Mouse (Mus musculus): Measurements from ENCODE around the gene Gng4. TPM values are rescaled to one million over a fixed set of nuclear protein-coding genes. Genes with fewer than 3 reads are reported as not detected.

The Gng4 gene
- 85.9 and 91.0 TPM in 2 replicates for polyA plus RNA-seq (2015; fragmentation: Nextera tagmentation; extraction: Ambion mirVana)

GRCm38 (mm10) chr13:13783894-13784419 is at the start of gene Gng4:
Gene Gng4 (plus strand): TSS chr13:13784059.
- Histone ChIP-seq H3K27me3 (peaks cover 5% of the 10 kb centered on the region), H3K9ac (peak within 1 kb of the TSS; percentile 59), H3K27ac (replicated peaks) (peak within 1 kb of the TSS; percentile 79), H3K4me2 (peak within 1 kb of the TSS; percentile 88), H3K36me3 (no peaks in the 10 kb centered on the region), H3K9me3 (no peaks in the 10 kb centered on the region), H3K4me3 (peak within 1 kb of the TSS; percentile 72), H3K4me1 (replicated peaks) (peaks cover 29% of the 10 kb centered on the region)
- ATAC-seq (ENCODE audit: low FRiP score, low read depth): peak; percentile 84
- WGBS: under 1% methylated on average over 42 of the region's 43 CpGs

GRCm38 (mm10) chr13:13739232-13739631 is 44.6 kb upstream of the Gng4 start:
- H3K9ac ChIP-seq: no peak overlapping the region
- 94% methylated on average over 4 of the region's 4 CpGs for WGBS
- H3K36me3 ChIP-seq: peaks cover 23% of the 10 kb centered on the region
- no peaks in the 10 kb centered on the region for H3K27me3 ChIP-seq
- ATAC-seq (ENCODE audit: low FRiP score, low read depth): no peak
- no peaks in the 10 kb centered on the region for H3K4me1 ChIP-seq (replicated peaks)
- no peak overlapping the region for H3K4me3 ChIP-seq
- no peaks in the 10 kb centered on the region for H3K9me3 ChIP-seq
- no peak overlapping the region for H3K4me2 ChIP-seq
- H3K27ac ChIP-seq (replicated peaks): no peak overlapping the region

- Histone ChIP-seq H3K4me2 (no peak overlapping the region), H3K4me3 (no peak overlapping the region), H3K4me1 (replicated peaks) (no peaks in the 10 kb centered on the region), H3K27ac (replicated peaks) (no peak overlapping the region), H3K27me3 (no peaks in the 10 kb centered on the region), H3K36me3 (peaks cover 41% of the 10 kb centered on the region), H3K9me3 (no peaks in the 10 kb centered on the region), H3K9ac (no peak overlapping the region)
- 93% methylated on average over 3 of the region's 3 CpGs for WGBS
- ATAC-seq (ENCODE audit: low FRiP score, low read depth): no peak
Observed at GRCm38 (mm10) chr13:13745911-13746310, 37.9 kb upstream of the Gng4 start.

GRCm38 (mm10) chr13:13775778-13776494 is 7.9 kb upstream of the Gng4 start:
- Histone ChIP-seq H3K4me3 (no peak overlapping the region), H3K9ac (no peak overlapping the region), H3K27ac (replicated peaks) (no peak overlapping the region), H3K4me1 (replicated peaks) (0 out of 2 replicates have a peak, but pooled peaks cover 3% of the 10 kb centered on the region), H3K9me3 (no peaks in the 10 kb centered on the region), H3K27me3 (no peaks in the 10 kb centered on the region), H3K4me2 (no peak overlapping the region), H3K36me3 (peaks cover 6% of the 10 kb centered on the region)
- ATAC-seq (ENCODE audit: low FRiP score, low read depth): peak; percentile 78

- Histone ChIP-seq H3K4me3 (no peak overlapping the region), H3K9ac (no peak overlapping the region), H3K9me3 (no peaks in the 10 kb centered on the region), H3K36me3 (peaks cover 6% of the 10 kb centered on the region), H3K27ac (replicated peaks) (no peak overlapping the region), H3K27me3 (0 out of 2 replicates have a peak, but pooled peaks cover under 1% of the 10 kb centered on the region), H3K4me1 (replicated peaks) (0 out of 2 replicates have a peak, but pooled peaks cover 3% of the 10 kb centered on the region), H3K4me2 (no peak overlapping the region)
- WGBS: 84% methylated on average over 11 of the region's 11 CpGs
- no peak for ATAC-seq (ENCODE audit: low FRiP score, low read depth)
Observed at GRCm38 (mm10) chr13:13777052-13777451, 6.8 kb upstream of the Gng4 start.

- H3K27me3 ChIP-seq: peaks cover 2% of the 10 kb centered on the region; the same call in 1 of the 2 replicates
- H3K9me3 ChIP-seq: no peaks in the 10 kb centered on the region
- H3K4me3 ChIP-seq: no peak overlapping the region
- H3K9ac ChIP-seq: no peak overlapping the region
- no peak overlapping the region for H3K27ac ChIP-seq (replicated peaks)
- 83% methylated on average over 8 of the region's 8 CpGs for WGBS
- H3K4me2 ChIP-seq: no peak overlapping the region
- peaks cover 6% of the 10 kb centered on the region for H3K36me3 ChIP-seq
- no peak for ATAC-seq (ENCODE audit: low FRiP score, low read depth)
- 0 out of 2 replicates have a peak, but pooled peaks cover 3% of the 10 kb centered on the region for H3K4me1 ChIP-seq (replicated peaks)
Observed at GRCm38 (mm10) chr13:13777696-13778095, 6.2 kb upstream of the Gng4 start.

GRCm38 (mm10) chr13:13778837-13779458 is 4.9 kb upstream of the Gng4 start:
- Histone ChIP-seq H3K27me3 (peaks cover 2% of the 10 kb centered on the region; the same call in 1 of the 2 replicates), H3K4me3 (no peak overlapping the region), H3K4me1 (replicated peaks) (peaks cover 10% of the 10 kb centered on the region; the same call in 1 of the 2 replicates), H3K36me3 (peaks cover 6% of the 10 kb centered on the region), H3K9ac (no peak overlapping the region), H3K9me3 (no peaks in the 10 kb centered on the region), H3K27ac (replicated peaks) (no peak overlapping the region), H3K4me2 (no peak overlapping the region)
- no peak for ATAC-seq (ENCODE audit: low FRiP score, low read depth)
- 100% methylated on average over 1 of the region's 1 CpGs for WGBS

- Histone ChIP-seq H3K4me1 (replicated peaks) (peaks cover 22% of the 10 kb centered on the region), H3K27me3 (peaks cover 2% of the 10 kb centered on the region; the same call in 1 of the 2 replicates), H3K9me3 (no peaks in the 10 kb centered on the region), H3K4me2 (no peak overlapping the region), H3K36me3 (peaks cover 6% of the 10 kb centered on the region), H3K27ac (replicated peaks) (no peak overlapping the region), H3K9ac (no peak overlapping the region), H3K4me3 (no peak overlapping the region)
- 62% methylated on average over 3 of the region's 3 CpGs for WGBS
- no peak for ATAC-seq (ENCODE audit: low FRiP score, low read depth)
Observed at GRCm38 (mm10) chr13:13780271-13780670, 3.6 kb upstream of the Gng4 start.

- Histone ChIP-seq H3K4me3 (no peak overlapping the region), H3K27me3 (peaks cover 4% of the 10 kb centered on the region), H3K36me3 (peaks cover 6% of the 10 kb centered on the region), H3K4me1 (replicated peaks) (peaks cover 28% of the 10 kb centered on the region), H3K4me2 (no peak overlapping the region), H3K9ac (no peak overlapping the region), H3K9me3 (no peaks in the 10 kb centered on the region), H3K27ac (replicated peaks) (no peak overlapping the region)
- no peak for ATAC-seq (ENCODE audit: low FRiP score, low read depth)
- WGBS: 80% methylated on average over 4 of the region's 4 CpGs
Observed at GRCm38 (mm10) chr13:13781026-13781425, 2.8 kb upstream of the Gng4 start.

GRCm38 (mm10) chr13:13783296-13783695 is 563 bp upstream of the Gng4 start:
- no peak for ATAC-seq (ENCODE audit: low FRiP score, low read depth)
- Histone ChIP-seq H3K27ac (replicated peaks) (peak overlapping the region; percentile 79), H3K4me3 (peak overlapping the region; percentile 72), H3K36me3 (no peaks in the 10 kb centered on the region), H3K9me3 (no peaks in the 10 kb centered on the region), H3K27me3 (peaks cover 5% of the 10 kb centered on the region), H3K4me2 (peak overlapping the region; percentile 88), H3K4me1 (replicated peaks) (peaks cover 29% of the 10 kb centered on the region), H3K9ac (no peak overlapping the region)
- 34% methylated on average over 7 of the region's 7 CpGs for WGBS

- Histone ChIP-seq H3K4me1 (replicated peaks) (peaks cover 29% of the 10 kb centered on the region), H3K36me3 (no peaks in the 10 kb centered on the region), H3K27ac (replicated peaks) (peak overlapping the region; percentile 79), H3K4me3 (peak overlapping the region; percentile 72), H3K27me3 (peaks cover 5% of the 10 kb centered on the region), H3K9ac (peak overlapping the region; percentile 59), H3K9me3 (no peaks in the 10 kb centered on the region), H3K4me2 (peak overlapping the region; percentile 88)
- 1% methylated on average over 58 of the region's 59 CpGs for WGBS
- peak; percentile 75 for ATAC-seq (ENCODE audit: low FRiP score, low read depth)
Observed at GRCm38 (mm10) chr13:13784420-13784936, 619 bp downstream of the Gng4 start.
